Mouse (Mus musculus): ENCODE data around the gene Map7. TPM values are rescaled to one million over a fixed set of nuclear protein-coding genes. Genes with fewer than 3 reads are reported as not detected.

Gene Map7
- total RNA-seq, 1 experiment from 2014 or later = 1.6 TPM

- ATAC-seq (replicated peaks; ENCODE audit: insufficient number of reproducible peaks, low FRiP score, low TSS enrichment, poor library complexity, severe bottlenecking) = no peak
Measured at GRCm38 (mm10) chr10:20178807-20179605, 30.7 kb downstream of the Map7 start.

- no peak for ATAC-seq (replicated peaks; ENCODE audit: insufficient number of reproducible peaks, low FRiP score, low TSS enrichment, poor library complexity, severe bottlenecking)
Measured at GRCm38 (mm10) chr10:20181198-20181597, 32.9 kb downstream of the Map7 start.

DNA sequence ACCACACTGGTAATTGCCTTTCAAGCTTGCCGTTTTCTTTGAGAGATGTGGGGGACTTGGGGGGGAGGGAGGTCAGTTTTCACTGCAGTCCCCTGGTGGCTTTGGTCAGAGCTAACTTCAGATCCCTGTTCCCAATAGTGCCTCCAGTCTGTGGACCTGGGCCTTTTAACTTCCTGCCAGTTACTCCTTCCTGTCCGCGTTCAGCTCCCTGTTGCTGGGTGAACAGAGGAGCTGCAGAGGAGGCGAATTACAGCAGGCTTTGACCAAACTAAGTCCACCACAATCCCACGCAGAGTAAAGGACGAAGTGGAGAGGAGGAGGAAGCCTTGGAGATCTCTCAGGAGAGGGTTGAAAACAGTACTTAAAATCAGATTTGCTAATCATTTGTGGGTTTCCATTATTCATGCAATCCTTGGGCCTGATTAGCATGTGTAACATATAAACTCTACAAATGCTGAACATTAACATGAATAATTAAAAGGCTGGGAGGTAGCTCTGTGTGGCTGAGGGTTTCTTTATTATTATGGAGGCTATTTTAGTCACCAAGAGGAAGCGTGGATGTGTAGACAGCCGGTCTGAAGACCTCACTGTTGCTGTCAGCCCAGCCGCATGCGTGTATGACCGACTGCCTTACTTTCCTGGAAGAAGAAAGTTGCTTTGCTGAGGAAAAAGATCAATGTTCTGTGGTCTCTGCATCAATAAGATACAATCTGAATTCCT lies 33.6 kb downstream of the Map7 start:
- no peak for ATAC-seq (replicated peaks; ENCODE audit: insufficient number of reproducible peaks, low FRiP score, low TSS enrichment, poor library complexity, severe bottlenecking)

- ATAC-seq (replicated peaks; ENCODE audit: insufficient number of reproducible peaks, low FRiP score, low TSS enrichment, poor library complexity, severe bottlenecking) = no peak
Measured at GRCm38 (mm10) chr10:20184326-20184725, 36.1 kb downstream of the Map7 start.

DNA sequence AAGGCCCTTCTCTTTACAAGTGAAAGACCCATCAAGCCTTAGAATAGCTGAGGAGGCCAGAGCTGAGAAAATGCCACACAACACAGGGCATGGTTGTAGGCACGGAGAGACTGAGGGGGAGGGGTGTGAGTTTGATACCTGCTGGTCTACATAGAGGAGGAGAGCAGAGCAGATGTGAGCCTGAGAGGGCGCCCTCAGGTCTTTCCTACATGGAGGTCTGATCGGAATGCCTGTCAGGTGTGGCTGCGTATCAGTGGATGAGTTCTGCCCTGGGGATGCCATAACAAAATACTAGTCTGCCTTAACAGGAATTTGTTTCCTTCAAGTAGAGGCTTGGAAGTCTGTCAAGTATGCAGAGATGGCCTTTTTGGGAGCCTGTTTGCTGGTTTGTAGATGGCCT lies 37.0 kb downstream of the Map7 start:
- ATAC-seq (replicated peaks; ENCODE audit: insufficient number of reproducible peaks, low FRiP score, low TSS enrichment, poor library complexity, severe bottlenecking) = no peak

GRCm38 (mm10) chr10:20185806-20186205 lies 37.5 kb downstream of the Map7 start:
- ATAC-seq (replicated peaks; ENCODE audit: insufficient number of reproducible peaks, low FRiP score, low TSS enrichment, poor library complexity, severe bottlenecking) = no peak

GRCm38 (mm10) chr10:20186800-20187273 lies 38.6 kb downstream of the Map7 start:
- no peak for ATAC-seq (replicated peaks; ENCODE audit: insufficient number of reproducible peaks, low FRiP score, low TSS enrichment, poor library complexity, severe bottlenecking)

GRCm38 (mm10) chr10:20190139-20190747 lies 42.0 kb downstream of the Map7 start:
- ATAC-seq (replicated peaks; ENCODE audit: insufficient number of reproducible peaks, low FRiP score, low TSS enrichment, poor library complexity, severe bottlenecking) = no peak

DNA sequence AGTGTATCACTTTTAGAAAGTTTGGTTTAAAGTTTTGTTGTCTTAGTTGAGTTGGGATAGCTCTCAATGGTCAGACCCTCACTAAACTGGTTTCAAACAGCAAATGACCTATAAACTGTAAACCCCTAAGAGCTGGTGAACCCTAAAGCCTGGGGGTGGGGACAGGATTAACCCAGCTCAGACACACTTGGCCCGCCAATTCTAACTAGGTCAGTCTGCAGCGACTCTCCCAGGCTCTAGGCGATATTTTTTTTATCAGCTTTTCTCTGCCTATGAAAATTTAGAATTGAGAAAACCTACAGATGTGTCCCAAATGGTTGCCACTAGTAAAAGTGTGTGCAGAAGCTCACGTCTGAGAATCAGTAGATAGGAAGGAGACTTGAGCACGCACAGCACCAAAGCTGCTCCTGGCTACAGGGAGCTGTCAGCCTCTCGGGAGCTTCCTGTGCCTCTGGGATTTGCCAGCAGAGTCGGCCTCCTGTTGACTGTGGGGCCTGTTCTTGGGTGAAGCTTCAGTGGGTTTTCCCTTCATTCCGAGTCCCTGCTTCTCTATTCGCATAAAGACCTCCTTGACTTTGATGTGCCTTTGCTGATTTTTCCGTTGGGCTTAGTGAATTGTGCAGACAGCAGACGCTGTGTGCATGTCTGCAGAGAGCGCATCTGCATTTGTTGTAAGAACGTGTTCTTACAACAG lies 46.7 kb downstream of the Map7 start:
- ATAC-seq (replicated peaks; ENCODE audit: insufficient number of reproducible peaks, low FRiP score, low TSS enrichment, poor library complexity, severe bottlenecking) = no peak

DNA sequence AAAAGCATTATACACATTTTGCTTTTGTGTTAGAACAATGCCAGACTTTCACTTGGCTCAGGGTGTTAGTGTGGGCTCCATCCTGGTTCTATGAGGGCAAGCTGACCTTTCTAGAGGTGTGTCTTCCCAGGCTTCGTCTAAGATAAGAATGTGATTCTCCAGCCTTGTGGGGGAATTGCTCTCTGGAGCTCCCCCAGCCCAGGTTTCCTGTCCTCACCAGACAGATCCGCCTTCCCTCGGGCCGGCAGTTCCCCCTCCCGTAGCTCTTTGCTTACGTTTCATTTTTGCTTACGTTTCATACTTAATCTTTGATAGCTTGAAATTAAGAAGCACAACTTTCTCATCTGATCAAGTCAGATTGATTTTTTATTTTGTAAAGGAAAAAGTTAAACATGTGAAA lies 48.8 kb downstream of the Map7 start:
- no peak for ATAC-seq (replicated peaks; ENCODE audit: insufficient number of reproducible peaks, low FRiP score, low TSS enrichment, poor library complexity, severe bottlenecking)

DNA sequence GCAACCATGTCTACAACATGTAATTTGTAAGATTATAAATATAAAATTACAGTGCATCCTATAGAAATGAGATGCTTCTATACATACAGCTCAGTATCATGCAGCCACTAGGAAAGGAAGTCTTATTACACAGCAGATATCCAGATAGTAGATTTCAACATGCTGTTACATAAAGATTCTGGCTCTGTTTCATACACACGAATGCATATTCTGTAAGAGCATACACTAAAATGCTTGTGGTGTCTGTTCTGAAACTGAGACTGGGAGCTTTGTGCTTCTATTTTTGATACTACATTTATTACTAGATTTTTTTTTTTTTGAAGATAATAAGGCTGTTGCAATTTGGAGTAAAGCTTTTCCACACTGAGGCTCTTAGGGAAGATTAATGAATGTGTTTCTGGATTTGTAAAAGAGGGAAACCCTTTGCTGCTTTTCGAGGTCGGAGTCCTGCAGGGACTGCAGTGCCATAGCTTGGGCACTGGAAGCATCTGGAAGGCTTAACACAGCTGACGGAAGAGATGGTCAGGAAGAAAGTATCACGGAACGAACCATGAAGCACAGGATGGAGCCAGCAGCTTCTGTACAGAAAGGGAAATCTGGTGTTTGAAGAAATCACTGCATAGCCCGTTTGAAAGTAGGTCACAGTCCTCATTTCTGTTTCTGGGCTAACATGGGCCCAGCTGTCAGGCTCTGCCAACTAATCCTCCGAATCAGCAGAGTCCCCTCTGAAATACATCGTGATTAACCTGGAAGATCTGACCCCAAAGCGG lies 50.9 kb downstream of the Map7 start:
- ATAC-seq (replicated peaks; ENCODE audit: insufficient number of reproducible peaks, low FRiP score, low TSS enrichment, poor library complexity, severe bottlenecking) = no peak

GRCm38 (mm10) chr10:20201236-20201635 lies 53.0 kb downstream of the Map7 start:
- no peak for ATAC-seq (replicated peaks; ENCODE audit: insufficient number of reproducible peaks, low FRiP score, low TSS enrichment, poor library complexity, severe bottlenecking)

GRCm38 (mm10) chr10:20202171-20202570 lies 53.9 kb downstream of the Map7 start:
- no peak for ATAC-seq (replicated peaks; ENCODE audit: insufficient number of reproducible peaks, low FRiP score, low TSS enrichment, poor library complexity, severe bottlenecking)

GRCm38 (mm10) chr10:20202818-20203217 lies 54.5 kb downstream of the Map7 start:
- ATAC-seq (replicated peaks; ENCODE audit: insufficient number of reproducible peaks, low FRiP score, low TSS enrichment, poor library complexity, severe bottlenecking) = no peak

DNA sequence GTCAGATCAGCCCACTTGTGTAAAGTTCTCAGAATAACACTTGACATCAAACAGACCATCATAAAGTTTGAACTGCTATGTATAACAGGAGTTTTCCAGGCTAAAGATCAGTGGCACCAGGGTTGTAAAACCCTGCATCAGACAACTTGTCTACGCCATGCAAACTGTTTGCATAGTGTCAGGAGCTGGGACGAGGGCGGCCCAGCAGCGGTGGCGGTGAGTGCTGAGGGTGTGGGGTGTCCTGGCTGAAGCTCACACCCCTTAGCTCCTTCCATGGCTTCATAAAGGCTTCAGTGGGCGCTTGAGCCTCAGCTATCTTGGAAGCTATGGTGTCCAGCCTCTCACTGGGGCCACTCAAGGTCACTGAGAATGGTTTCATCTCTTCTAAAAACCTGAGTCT lies 55.2 kb downstream of the Map7 start:
- no peak for ATAC-seq (replicated peaks; ENCODE audit: insufficient number of reproducible peaks, low FRiP score, low TSS enrichment, poor library complexity, severe bottlenecking)

GRCm38 (mm10) chr10:20204696-20205431 lies 56.6 kb downstream of the Map7 start:
- ATAC-seq (replicated peaks; ENCODE audit: insufficient number of reproducible peaks, low FRiP score, low TSS enrichment, poor library complexity, severe bottlenecking) = no peak

- ATAC-seq (replicated peaks; ENCODE audit: insufficient number of reproducible peaks, low FRiP score, low TSS enrichment, poor library complexity, severe bottlenecking) = no peak
Measured at GRCm38 (mm10) chr10:20206966-20207365, 58.7 kb downstream of the Map7 start.

Measured in monocyte, adult 5-6 weeks (primary cell).